Comparison of ENCODE assay signal across 9 mouse cellular contexts in genomic region chr7:120739558-120740101, GRCm38 (mm10). TPM values are rescaled to one million over a fixed set of nuclear protein-coding genes. Genes with fewer than 3 reads are reported as not detected.
A peak's percentile ranks its signal among the peaks of the same experiment; 100 is the strongest.
DNase-seq lines count a peak whose midpoint lies in the region; ATAC-seq and TF ChIP-seq lines count a peak whose summit lies in the region.
"Had no signal": no experiment of that assay in that cellular context is flagged by ENCODE, and none has a peak within 500 bp of the region (broad histone marks: within the 10 kb centered on the region; RNA-seq: fewer than 3 reads in every experiment).

No protein-coding gene starts in this region.

- ATAC-seq in liver, embryonic 11.5 days (replicated peaks; ENCODE audit: low FRiP score): no peak; the same call in 1 of the 2 replicates
- peak; percentile 86 for ATAC-seq in forebrain, embryonic 16.5 days
- peak; percentile 65; the same call in 1 of the 2 replicates for ATAC-seq in hindbrain, postnatal 0 days
- 0 out of 2 replicates have a peak, but pooled peaks have one; percentile 37 for ATAC-seq in megakaryocyte-erythroid progenitor cell, adult 5-6 weeks (replicated peaks; ENCODE audit: low FRiP score, low TSS enrichment, poor library complexity, severe bottlenecking)

- H3K9ac ChIP-seq in liver, embryonic 11.5 days (ENCODE audit: low read depth, low read length): no peak overlapping the region
- H3K9ac ChIP-seq in forebrain, embryonic 16.5 days (replicated peaks; ENCODE audit: low read depth, low read length): no peak overlapping the region
- H3K9ac ChIP-seq in hindbrain, postnatal 0 days (replicated peaks; ENCODE audit: low read length): no peak overlapping the region

- WGBS in liver, embryonic 11.5 days: 21% methylated on average over 5 of the region's 5 CpGs
- WGBS in forebrain, embryonic 16.5 days: 6% methylated on average over 5 of the region's 5 CpGs
- 4% methylated on average over 5 of the region's 5 CpGs for WGBS in hindbrain, postnatal 0 days

- TF ChIP-seq CTCF in hindbrain, postnatal 0 days (IDR thresholded peaks at IDR 0.05; ENCODE audit: low read depth): peak; percentile 28; the same call in 1 of the 2 replicates

- H3K36me3 ChIP-seq in liver, embryonic 11.5 days (ENCODE audit: control insufficient read depth, insufficient read depth, low read length): no peaks in the 10 kb centered on the region
- H3K36me3 ChIP-seq in forebrain, embryonic 16.5 days (ENCODE audit: control insufficient read depth, insufficient read depth): 0 out of 2 replicates have a peak, but pooled peaks cover 1% of the 10 kb centered on the region
- H3K36me3 ChIP-seq in hindbrain, postnatal 0 days (ENCODE audit: insufficient read depth, low read length): no peaks in the 10 kb centered on the region

- no peak overlapping the region for H3K4me3 ChIP-seq in liver, embryonic 11.5 days (ENCODE audit: low read depth, low read length)
- H3K4me3 ChIP-seq in forebrain, embryonic 16.5 days (replicated peaks; ENCODE audit: low read length): no peak overlapping the region
- no peak overlapping the region for H3K4me3 ChIP-seq in hindbrain, postnatal 0 days (ENCODE audit: low read length)

- H3K27ac ChIP-seq in liver, embryonic 11.5 days (ENCODE audit: low read depth, low read length): no peak overlapping the region
- peak overlapping the region; percentile 47; the same call in 1 of the 2 replicates for H3K27ac ChIP-seq in forebrain, embryonic 16.5 days (ENCODE audit: low read length)
- H3K27ac ChIP-seq in hindbrain, postnatal 0 days: no peak overlapping the region

- H3K4me1 ChIP-seq in liver, embryonic 11.5 days (replicated peaks; ENCODE audit: control insufficient read depth, insufficient read depth, low read length): no peaks in the 10 kb centered on the region
- H3K4me1 ChIP-seq in forebrain, embryonic 16.5 days (replicated peaks; ENCODE audit: control insufficient read depth, insufficient read depth, low read length): peaks cover 19% of the 10 kb centered on the region
- 0 out of 2 replicates have a peak, but pooled peaks cover 4% of the 10 kb centered on the region for H3K4me1 ChIP-seq in hindbrain, postnatal 0 days (ENCODE audit: insufficient read depth, low read length)

- no peak overlapping the region for H3K4me2 ChIP-seq in liver, embryonic 11.5 days
- H3K4me2 ChIP-seq in forebrain, embryonic 16.5 days (ENCODE audit: low read length): no peak overlapping the region
- no peak overlapping the region for H3K4me2 ChIP-seq in hindbrain, postnatal 0 days (ENCODE audit: low read depth, low read length)

- no peaks in the 10 kb centered on the region for H3K9me3 ChIP-seq in liver, embryonic 11.5 days (ENCODE audit: control insufficient read depth, low read length)
- no peaks in the 10 kb centered on the region for H3K9me3 ChIP-seq in forebrain, embryonic 16.5 days (ENCODE audit: control insufficient read depth, low read length)
- no peaks in the 10 kb centered on the region for H3K9me3 ChIP-seq in hindbrain, postnatal 0 days (ENCODE audit: low read length)

- no peaks in the 10 kb centered on the region for H3K27me3 ChIP-seq in liver, embryonic 11.5 days (replicated peaks; ENCODE audit: control insufficient read depth, insufficient read depth, low read length)
- H3K27me3 ChIP-seq in forebrain, embryonic 16.5 days (replicated peaks; ENCODE audit: control insufficient read depth, insufficient read depth, low read length): no peaks in the 10 kb centered on the region
- H3K27me3 ChIP-seq in hindbrain, postnatal 0 days (ENCODE audit: insufficient read depth, low read length): no peaks in the 10 kb centered on the region

- peak; percentile 32 for DNase-seq in liver, embryonic 11.5 days (ENCODE audit: low spot score)
- DNase-seq in liver: no peak
- DNase-seq in hindbrain, postnatal 0 days (ENCODE audit: low spot score): peak; percentile 39
- DNase-seq in spleen, postnatal 4 days (ENCODE audit: low spot score in 2 of 2): no peak
- DNase-seq in spleen, postnatal 36 days (ENCODE audit: low spot score in 2 of 2): no peak
- DNase-seq in thymus, postnatal 0 days (ENCODE audit: low spot score): no peak

RNA-seq across cellular contexts. Expression of gene Vwa3a, which starts 0.5 kb away (rescaled TPM):
- 0.08 TPM in 1 of 2 replicates, not detected in the other for polyA plus RNA-seq in liver, embryonic 11.5 days (2014; fragmentation: Nextera tagmentation; extraction: Ambion mirVana)
- polyA plus RNA-seq in forebrain, embryonic 16.5 days (2015; fragmentation: Nextera tagmentation; extraction: Ambion mirVana): 0.91 and 2.0 TPM in 2 replicates
- 2.4 and 2.6 TPM in 2 replicates for total RNA-seq in hindbrain, postnatal 0 days (2014; rRNA removed)
- 1.6 and 1.8 TPM in 2 replicates for polyA plus RNA-seq in hindbrain, postnatal 0 days (2015; fragmentation: Nextera tagmentation; extraction: Ambion mirVana)
- not detected in 2 replicates for total RNA-seq in megakaryocyte-erythroid progenitor cell, adult 5-6 weeks (2014; fragmentation: Nextera tagmentation)
- total RNA-seq in megakaryocyte-erythroid progenitor cell, adult 5-6 weeks (2017): not detected in 2 replicates
- polyA plus RNA-seq in thymus, postnatal 0 days (2015; fragmentation: Nextera tagmentation; extraction: Ambion mirVana): 0.27 and 0.31 TPM in 2 replicates
- total RNA-seq: neutrophil, adult 5-6 weeks had no signal

Comparison
In these comparisons a context has a peak if more than half of its experiments do, and no peak if none do; other contexts are left out.
1. DNase-seq: peak in liver, embryonic 11.5 days (single experiment) and hindbrain, postnatal 0 days (single experiment); none in liver (single experiment), spleen, postnatal 4 days (0 of 2), spleen, postnatal 36 days (0 of 2) and thymus, postnatal 0 days (single experiment).